Mouse (Mus musculus): ENCODE data around the gene Slit3. TPM values are rescaled to one million over a fixed set of nuclear protein-coding genes. Genes with fewer than 3 reads are reported as not detected.
A peak's percentile ranks its signal among the peaks of the same experiment; 100 is the strongest.

The Slit3 gene
- total and polyA plus RNA-seq, 3 experiments = not detected

DNA sequence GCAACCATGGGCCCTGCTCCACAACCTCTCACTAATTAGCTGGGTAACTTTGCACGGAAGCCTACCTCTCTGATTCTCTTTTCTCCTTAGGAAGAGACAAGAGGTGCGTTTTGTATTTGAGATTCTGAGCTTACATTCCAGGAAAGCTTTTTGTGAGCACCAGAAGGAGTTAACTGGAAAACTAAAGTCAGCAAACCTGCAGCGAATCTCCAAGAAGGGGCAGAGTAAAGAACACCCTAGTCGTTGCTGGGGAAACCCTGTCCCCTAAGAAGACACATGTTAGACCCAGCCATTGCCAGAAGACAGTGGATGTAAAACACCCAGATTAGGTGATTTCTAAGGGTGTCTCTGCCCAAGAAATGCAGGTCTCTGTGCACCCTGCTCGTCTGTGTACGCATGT, 2.3 kb upstream of the Slit3 start:
- Histone ChIP-seq H3K4me1 (ENCODE audit: control insufficient read depth in 1 of 2, insufficient read depth in 2 of 2, low read length in 2 of 2) (no peaks in the 10 kb centered on the region), H3K9me3 (replicated peaks; ENCODE audit: insufficient read depth, low read length) (no peaks in the 10 kb centered on the region), H3K36me3 (ENCODE audit: control insufficient read depth in 1 of 2, insufficient read depth in 2 of 2, low read length in 2 of 2) (no peaks in the 10 kb centered on the region), H3K27me3 (ENCODE audit: control insufficient read depth in 1 of 2, insufficient read depth in 2 of 2, low read length in 2 of 2) (no peaks in the 10 kb centered on the region), H3K27ac (ENCODE audit: control insufficient read depth, low read depth, low read length) (no peak overlapping the region), H3K9ac (ENCODE audit: control insufficient read depth, low read depth, low read length, poor library complexity, severe bottlenecking) (no peak overlapping the region), H3K79me2 (ENCODE audit: control insufficient read depth, insufficient read depth, low read length, poor library complexity) (no peaks in the 10 kb centered on the region), H3K4me3 (ENCODE audit: control insufficient read depth in 1 of 2, insufficient read depth in 1 of 2, low read depth in 2 of 2, low read length in 2 of 2) (no peak overlapping the region)
- DNase-seq (ENCODE audit: low read depth, low spot score) = no peak
- TF ChIP-seq SMC3 (IDR thresholded peaks at IDR 0.05; ENCODE audit: low read depth, low read length) (no peak), CTCF (IDR thresholded peaks at IDR 0.05 in 2 of 3, conservative IDR thresholded peaks at IDR 0.05 in 1 of 3; ENCODE audit: control insufficient read depth in 1 of 3, insufficient read depth in 1 of 3, low read depth in 2 of 3, low read length in 3 of 3, poor library complexity in 1 of 3, severe bottlenecking in 1 of 3) (no peak), MAX (IDR thresholded peaks at IDR 0.05; ENCODE audit: low read length) (no peak), ELF1 (IDR thresholded peaks at IDR 0.05; ENCODE audit: low read depth, low read length) (no peak), ETS1 (IDR thresholded peaks at IDR 0.05; ENCODE audit: low read depth, low read length) (no peak), TAL1 (IDR thresholded peaks at IDR 0.05; ENCODE audit: low read length) (no peak)

DNA sequence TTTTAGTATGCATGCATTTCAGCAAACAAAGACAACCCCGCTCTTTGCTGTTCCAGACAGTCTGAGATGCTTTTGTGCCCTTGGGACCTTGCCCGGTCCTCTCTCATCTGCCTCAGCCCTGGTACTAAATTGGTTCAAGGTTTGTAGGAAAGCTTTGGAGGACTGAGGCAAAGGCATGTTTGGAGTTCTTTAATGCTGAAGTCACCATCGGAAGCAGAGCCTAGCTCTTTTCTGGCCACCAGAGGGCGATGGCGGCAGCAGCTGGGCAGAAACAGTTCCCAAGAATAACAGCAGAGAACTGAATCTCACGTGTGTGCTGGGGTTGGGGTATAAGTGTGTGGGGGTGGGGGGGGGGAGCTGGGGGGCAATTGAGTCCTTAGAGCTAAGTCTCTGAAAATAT, 1.7 kb upstream of the Slit3 start:
- peak; percentile 10 for DNase-seq (ENCODE audit: low read depth, low spot score)
- no peaks in the 10 kb centered on the region for H3K9me3 ChIP-seq (replicated peaks; ENCODE audit: insufficient read depth, low read length)
- no peaks in the 10 kb centered on the region for H3K27me3 ChIP-seq (ENCODE audit: control insufficient read depth in 1 of 2, insufficient read depth in 2 of 2, low read length in 2 of 2)

DNA sequence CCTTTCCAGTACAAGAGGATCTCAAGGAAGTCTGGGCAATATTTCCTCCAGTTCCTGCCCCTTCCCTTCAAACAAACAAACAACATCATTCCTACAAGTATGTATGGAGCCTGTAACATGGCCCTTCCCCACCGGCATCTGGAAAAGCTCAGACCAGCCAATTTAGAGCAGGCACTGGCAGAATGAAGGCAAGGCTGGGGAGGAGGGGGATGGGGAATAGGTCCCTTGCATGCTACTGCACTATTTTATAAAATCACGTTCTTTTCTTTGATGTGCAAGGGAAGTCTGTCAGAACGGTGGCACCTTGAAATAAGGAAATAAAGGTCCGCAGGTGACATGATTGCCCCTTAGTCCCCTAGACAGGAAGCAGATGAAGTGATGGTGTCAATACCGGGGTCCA, 948 bp upstream of the Slit3 start:
- no peaks in the 10 kb centered on the region for H3K36me3 ChIP-seq (ENCODE audit: control insufficient read depth in 1 of 2, insufficient read depth in 2 of 2, low read length in 2 of 2)
- H3K79me2 ChIP-seq (ENCODE audit: control insufficient read depth, insufficient read depth, low read length, poor library complexity) = no peaks in the 10 kb centered on the region
- no peaks in the 10 kb centered on the region for H3K4me1 ChIP-seq (ENCODE audit: control insufficient read depth in 1 of 2, insufficient read depth in 2 of 2, low read length in 2 of 2)
- no peak for TF ChIP-seq MYC (IDR thresholded peaks at IDR 0.05; ENCODE audit: low read depth, low read length)
- H3K27me3 ChIP-seq (ENCODE audit: control insufficient read depth in 1 of 2, insufficient read depth in 2 of 2, low read length in 2 of 2) = no peaks in the 10 kb centered on the region
- H3K27ac ChIP-seq (ENCODE audit: control insufficient read depth, low read depth, low read length) = no peak overlapping the region
- no peak overlapping the region for H3K4me3 ChIP-seq (ENCODE audit: control insufficient read depth in 1 of 2, insufficient read depth in 1 of 2, low read depth in 2 of 2, low read length in 2 of 2)
- no peak overlapping the region for H3K9ac ChIP-seq (ENCODE audit: control insufficient read depth, low read depth, low read length, poor library complexity, severe bottlenecking)
- no peak for DNase-seq (ENCODE audit: low read depth, low spot score)
- H3K9me3 ChIP-seq (replicated peaks; ENCODE audit: insufficient read depth, low read length) = no peaks in the 10 kb centered on the region

More for the DNA sequence above, 1.7 kb upstream of the Slit3 start:
- Histone ChIP-seq H3K4me3 (ENCODE audit: control insufficient read depth in 1 of 2, insufficient read depth in 1 of 2, low read depth in 2 of 2, low read length in 2 of 2) (no peak overlapping the region), H3K27ac (ENCODE audit: control insufficient read depth, low read depth, low read length) (no peak overlapping the region), H3K79me2 (ENCODE audit: control insufficient read depth, insufficient read depth, low read length, poor library complexity) (no peaks in the 10 kb centered on the region), H3K9ac (ENCODE audit: control insufficient read depth, low read depth, low read length, poor library complexity, severe bottlenecking) (no peak overlapping the region), H3K4me1 (ENCODE audit: control insufficient read depth in 1 of 2, insufficient read depth in 2 of 2, low read length in 2 of 2) (no peaks in the 10 kb centered on the region), H3K36me3 (ENCODE audit: control insufficient read depth in 1 of 2, insufficient read depth in 2 of 2, low read length in 2 of 2) (no peaks in the 10 kb centered on the region)
- TF ChIP-seq CHD2 (IDR thresholded peaks at IDR 0.05; ENCODE audit: low read length) (no peak), SMC3 (IDR thresholded peaks at IDR 0.05; ENCODE audit: low read depth, low read length) (peak; percentile 45), MXI1 (IDR thresholded peaks at IDR 0.05; ENCODE audit: low read depth, low read length) (no peak), CTCF (IDR thresholded peaks at IDR 0.05 in 2 of 3, conservative IDR thresholded peaks at IDR 0.05 in 1 of 3; ENCODE audit: control insufficient read depth in 1 of 3, insufficient read depth in 1 of 3, low read depth in 2 of 3, low read length in 3 of 3, poor library complexity in 1 of 3, severe bottlenecking in 1 of 3) (peak; percentile 27 to 73 (median 41); a peak in 5 of 6 replicates), SIN3A (IDR thresholded peaks at IDR 0.05; ENCODE audit: low read length) (no peak), ZKSCAN1 (IDR thresholded peaks at IDR 0.05; ENCODE audit: low read depth, low read length) (no peak), ZMIZ1 (IDR thresholded peaks at IDR 0.05; ENCODE audit: low read depth, low read length) (no peak), GATA1 (IDR thresholded peaks at IDR 0.05; ENCODE audit: low read depth, low read length) (no peak), KAT2A (conservative IDR thresholded peaks at IDR 0.05; ENCODE audit: low read depth, low read length) (no peak), USF2 (IDR thresholded peaks at IDR 0.05; ENCODE audit: borderline replicate concordance in 1 of 2, insufficient read depth in 1 of 2, low read depth in 1 of 2, low read length in 2 of 2) (no peak), RAD21 (IDR thresholded peaks at IDR 0.05; ENCODE audit: low read depth, low read length) (peak; percentile 24), GABPA (IDR thresholded peaks at IDR 0.05; ENCODE audit: low read depth, low read length) (no peak), NELFE (IDR thresholded peaks at IDR 0.05; ENCODE audit: low read depth, low read length) (no peak), POLR2AphosphoS5 (IDR thresholded peaks at IDR 0.05; ENCODE audit: borderline replicate concordance, low read depth, low read length) (no peak), TAL1 (IDR thresholded peaks at IDR 0.05; ENCODE audit: low read length) (no peak), ZNF384 (IDR thresholded peaks at IDR 0.05; ENCODE audit: low read depth, low read length) (no peak), E2F4 (IDR thresholded peaks at IDR 0.05; ENCODE audit: borderline replicate concordance, low read depth, low read length) (no peak)

All from MEL (cell line).